Mouse (Mus musculus): ENCODE measurements around the gene Tbc1d10c. TPM values are rescaled to one million over a fixed set of nuclear protein-coding genes. Genes with fewer than 3 reads are reported as not detected.

Tbc1d10c gene
- polyA plus RNA-seq, 1 experiment from 2014 or later: 3.9 TPM

DNA sequence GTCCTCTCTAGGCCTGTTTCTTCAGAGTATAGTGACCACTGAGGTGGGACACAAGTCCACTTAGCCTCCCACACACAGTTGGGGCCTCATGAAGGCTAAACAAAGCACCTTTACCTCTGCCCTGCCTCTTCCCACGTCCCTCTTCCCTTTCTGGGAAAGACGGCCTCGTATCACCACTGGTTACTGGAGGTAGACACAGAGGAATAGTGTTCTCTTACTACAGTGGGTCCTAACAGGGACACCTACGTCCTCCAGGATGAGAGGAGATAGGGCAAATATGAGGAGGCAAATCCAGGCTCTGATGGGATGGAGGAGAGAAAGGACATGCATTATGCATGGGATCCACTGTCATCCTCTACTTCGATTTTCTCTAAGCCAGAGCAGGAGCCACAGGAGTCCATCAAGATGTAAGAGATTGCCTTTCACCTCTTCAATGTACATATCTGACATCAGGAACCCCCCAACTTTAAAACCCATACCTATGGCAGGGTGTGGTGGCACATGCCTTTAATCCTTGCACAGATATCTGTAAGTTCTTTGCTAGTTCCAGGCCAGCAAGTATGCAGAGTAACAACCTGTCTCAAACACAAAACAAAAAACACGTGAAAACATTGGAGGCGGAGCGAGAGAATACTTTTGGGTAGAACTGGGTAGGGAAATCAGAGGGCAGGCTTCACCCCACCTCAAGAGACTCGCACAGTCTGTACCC lies 43.1 kb downstream of the Tbc1d10c start:
- ATAC-seq (replicated peaks; ENCODE audit: low FRiP score, low TSS enrichment, low read depth) (no peak), DNase-seq (ENCODE audit: low spot score) (no peak)
- Histone ChIP-seq H3K27me3 (replicated peaks; ENCODE audit: control insufficient read depth, insufficient read depth, low read length) (no peaks in the 10 kb centered on the region), H3K4me1 (replicated peaks; ENCODE audit: control insufficient read depth, insufficient read depth, low read length) (peaks cover 17% of the 10 kb centered on the region), H3K9me3 (ENCODE audit: control insufficient read depth, low read length) (no peaks in the 10 kb centered on the region), H3K9ac (ENCODE audit: low read length) (peak overlapping the region; percentile 83), H3K4me2 (ENCODE audit: low read length) (peak overlapping the region; percentile 59), H3K27ac (ENCODE audit: low read depth) (peak overlapping the region; percentile 43; the same call in 1 of the 2 replicates), H3K36me3 (ENCODE audit: control insufficient read depth, insufficient read depth, low read length) (peaks cover 23% of the 10 kb centered on the region), H3K4me3 (ENCODE audit: low read depth, low read length) (peak overlapping the region; percentile 88)
- WGBS: 37% methylated on average over 9 of the region's 9 CpGs

DNA sequence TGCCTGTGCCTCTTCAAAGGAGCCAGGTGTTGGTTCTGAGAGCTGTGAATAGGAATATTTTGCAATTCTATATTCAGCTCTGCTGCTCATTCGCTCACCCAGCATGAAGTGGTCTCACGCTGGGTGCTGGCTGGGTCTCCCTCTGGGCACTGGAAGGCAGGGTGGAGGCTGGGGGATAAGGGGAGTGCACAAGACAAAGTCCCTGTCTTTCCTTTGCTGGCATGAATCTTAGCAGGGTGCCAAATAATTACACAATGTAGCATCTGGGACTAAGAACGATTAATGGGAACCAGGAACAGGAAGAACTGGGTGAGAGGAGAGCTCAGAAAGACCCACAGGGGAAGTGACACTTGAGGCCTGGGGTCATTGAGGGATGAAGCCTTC lies 44.1 kb downstream of the Tbc1d10c start:
- Histone ChIP-seq H3K4me3 (ENCODE audit: low read depth, low read length) (no peak overlapping the region), H3K9me3 (ENCODE audit: control insufficient read depth, low read length) (no peaks in the 10 kb centered on the region), H3K4me1 (replicated peaks; ENCODE audit: control insufficient read depth, insufficient read depth, low read length) (peaks cover 17% of the 10 kb centered on the region), H3K9ac (ENCODE audit: low read length) (no peak overlapping the region), H3K36me3 (ENCODE audit: control insufficient read depth, insufficient read depth, low read length) (peaks cover 14% of the 10 kb centered on the region), H3K27me3 (replicated peaks; ENCODE audit: control insufficient read depth, insufficient read depth, low read length) (no peaks in the 10 kb centered on the region), H3K27ac (ENCODE audit: low read depth) (no peak overlapping the region), H3K4me2 (ENCODE audit: low read length) (no peak overlapping the region)
- 68% methylated on average over 3 of the region's 3 CpGs for WGBS
- ATAC-seq (replicated peaks; ENCODE audit: low FRiP score, low TSS enrichment, low read depth) (no peak), DNase-seq (ENCODE audit: low spot score) (no peak)

DNA sequence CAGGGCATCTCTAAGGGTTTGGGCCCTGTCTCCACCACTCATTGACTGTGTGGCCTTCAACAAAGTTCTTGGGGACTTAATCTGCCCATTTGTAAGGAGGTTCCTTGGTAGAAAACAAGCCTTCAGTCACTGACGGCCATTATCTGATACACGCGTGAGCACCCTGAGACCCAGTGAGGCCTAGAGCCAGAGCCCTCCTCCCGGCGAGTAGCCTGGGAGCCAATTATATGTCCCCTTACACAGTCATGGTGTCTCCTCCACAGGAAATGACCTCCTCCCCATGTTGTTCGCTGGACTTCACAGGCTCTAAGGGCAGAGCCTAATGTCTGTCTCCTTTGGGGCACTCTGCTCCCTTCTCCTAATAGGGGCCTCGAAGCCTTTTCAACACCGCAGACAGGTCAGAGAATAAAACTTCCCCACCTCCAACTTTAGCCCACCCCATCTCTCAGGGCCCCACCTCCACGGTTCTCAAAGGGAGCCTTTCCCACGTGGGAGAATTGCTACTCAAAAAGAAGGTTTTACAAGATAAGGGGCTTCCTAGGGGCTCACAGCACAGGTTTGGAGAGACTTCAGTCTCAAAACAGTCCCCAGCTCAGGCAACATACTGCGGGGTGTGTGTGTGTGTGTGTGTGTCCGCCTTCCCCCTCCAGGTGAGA lies 44.6 kb downstream of the Tbc1d10c start:
- H3K36me3 ChIP-seq (ENCODE audit: control insufficient read depth, insufficient read depth, low read length): peaks cover 11% of the 10 kb centered on the region
- DNase-seq (ENCODE audit: low spot score) (no peak), ATAC-seq (replicated peaks; ENCODE audit: low FRiP score, low TSS enrichment, low read depth) (no peak)
- WGBS: 66% methylated on average over 12 of the region's 12 CpGs
- no peak overlapping the region for H3K4me2 ChIP-seq (ENCODE audit: low read length)
- H3K9me3 ChIP-seq (ENCODE audit: control insufficient read depth, low read length): no peaks in the 10 kb centered on the region
- H3K27ac ChIP-seq (ENCODE audit: low read depth): no peak overlapping the region
- no peak overlapping the region for H3K9ac ChIP-seq (ENCODE audit: low read length)
- H3K4me3 ChIP-seq (ENCODE audit: low read depth, low read length): no peak overlapping the region
- H3K4me1 ChIP-seq (replicated peaks; ENCODE audit: control insufficient read depth, insufficient read depth, low read length): peaks cover 17% of the 10 kb centered on the region
- no peaks in the 10 kb centered on the region for H3K27me3 ChIP-seq (replicated peaks; ENCODE audit: control insufficient read depth, insufficient read depth, low read length)

DNA sequence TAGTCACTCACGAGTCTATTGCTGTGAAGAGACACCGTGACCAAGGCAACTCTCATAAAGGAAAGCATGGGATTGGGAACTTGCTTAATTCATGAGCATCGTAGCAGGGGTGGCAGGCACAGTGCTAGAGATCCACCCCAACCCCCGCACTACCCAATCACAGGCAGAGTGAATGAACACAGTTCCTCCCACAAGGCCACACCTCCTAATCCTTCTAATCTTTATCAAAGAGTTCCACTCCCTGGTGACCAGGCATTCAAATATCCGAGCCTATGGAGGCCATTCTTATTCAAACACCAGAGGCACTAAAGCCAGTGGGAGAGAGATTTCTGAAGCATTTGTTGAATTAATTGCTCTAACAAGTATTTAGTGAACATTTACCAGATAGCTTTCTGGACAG lies 45.1 kb downstream of the Tbc1d10c start:
- DNase-seq (ENCODE audit: low spot score): no peak
- Histone ChIP-seq H3K4me1 (replicated peaks; ENCODE audit: control insufficient read depth, insufficient read depth, low read length) (peaks cover 17% of the 10 kb centered on the region), H3K27ac (ENCODE audit: low read depth) (no peak overlapping the region), H3K4me3 (ENCODE audit: low read depth, low read length) (no peak overlapping the region), H3K9me3 (ENCODE audit: control insufficient read depth, low read length) (no peaks in the 10 kb centered on the region), H3K4me2 (ENCODE audit: low read length) (no peak overlapping the region), H3K27me3 (replicated peaks; ENCODE audit: control insufficient read depth, insufficient read depth, low read length) (no peaks in the 10 kb centered on the region), H3K9ac (ENCODE audit: low read length) (no peak overlapping the region), H3K36me3 (ENCODE audit: control insufficient read depth, insufficient read depth, low read length) (peaks cover 6% of the 10 kb centered on the region)
- 91% methylated on average over 5 of the region's 5 CpGs for WGBS
- ATAC-seq (replicated peaks; ENCODE audit: low FRiP score, low TSS enrichment, low read depth): no peak

DNA sequence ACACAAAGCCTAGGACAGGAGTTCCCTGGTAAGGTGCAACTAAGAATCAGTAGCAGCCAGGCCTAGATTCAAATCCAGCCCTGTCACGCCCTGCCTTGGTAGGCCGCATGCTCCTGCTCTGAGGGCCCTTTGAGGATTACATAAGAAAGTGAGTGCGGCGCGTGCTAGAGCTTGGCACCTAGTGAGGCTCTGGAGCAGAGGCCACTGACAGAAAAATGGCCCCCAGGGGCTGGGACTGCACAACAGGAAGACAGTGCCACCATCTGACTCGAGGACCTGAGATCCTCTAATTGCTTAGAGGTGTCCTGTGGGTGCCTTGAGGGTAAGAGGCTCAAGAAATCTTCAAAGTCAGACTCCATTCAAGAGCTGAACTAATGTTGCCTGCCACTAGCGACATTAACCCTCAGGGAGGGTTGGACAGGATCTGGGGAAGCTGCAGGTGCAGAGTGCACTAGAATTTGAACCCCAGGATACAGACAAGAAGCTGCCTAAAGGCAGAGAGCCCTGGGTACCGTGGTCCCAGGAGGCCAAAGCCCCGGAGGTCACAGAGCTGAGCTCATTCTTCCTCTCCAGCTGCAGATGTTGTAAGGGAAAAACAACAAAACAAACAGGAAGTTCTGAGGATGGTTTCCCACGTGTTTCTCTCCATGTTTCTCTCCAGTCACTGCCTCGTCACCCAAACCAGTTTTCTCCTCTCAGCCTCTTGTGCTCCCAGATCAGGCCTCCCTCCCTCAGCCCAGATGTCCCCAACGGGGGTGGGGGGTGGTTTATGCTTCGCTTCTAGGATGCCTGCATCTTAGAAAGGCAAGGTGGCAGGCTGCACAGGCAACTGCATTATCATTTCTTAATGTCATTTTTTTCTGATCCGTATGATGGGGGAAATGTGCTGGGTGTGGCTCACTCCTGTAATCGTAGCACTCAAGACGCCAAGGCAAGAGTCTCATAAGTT lies 46.3 kb downstream of the Tbc1d10c start:
- Histone ChIP-seq H3K9ac (ENCODE audit: low read length) (no peak overlapping the region), H3K27ac (ENCODE audit: low read depth) (no peak overlapping the region), H3K27me3 (replicated peaks; ENCODE audit: control insufficient read depth, insufficient read depth, low read length) (no peaks in the 10 kb centered on the region), H3K4me1 (replicated peaks; ENCODE audit: control insufficient read depth, insufficient read depth, low read length) (peaks cover 16% of the 10 kb centered on the region), H3K36me3 (ENCODE audit: control insufficient read depth, insufficient read depth, low read length) (no peaks in the 10 kb centered on the region; the same call in 1 of the 2 replicates), H3K4me3 (ENCODE audit: low read depth, low read length) (no peak overlapping the region), H3K4me2 (ENCODE audit: low read length) (no peak overlapping the region), H3K9me3 (ENCODE audit: control insufficient read depth, low read length) (no peaks in the 10 kb centered on the region)
- DNase-seq (ENCODE audit: low spot score) (no peak), ATAC-seq (replicated peaks; ENCODE audit: low FRiP score, low TSS enrichment, low read depth) (no peak)
- 78% methylated on average over 16 of the region's 16 CpGs for whole genome bisulfite sequencing

DNA sequence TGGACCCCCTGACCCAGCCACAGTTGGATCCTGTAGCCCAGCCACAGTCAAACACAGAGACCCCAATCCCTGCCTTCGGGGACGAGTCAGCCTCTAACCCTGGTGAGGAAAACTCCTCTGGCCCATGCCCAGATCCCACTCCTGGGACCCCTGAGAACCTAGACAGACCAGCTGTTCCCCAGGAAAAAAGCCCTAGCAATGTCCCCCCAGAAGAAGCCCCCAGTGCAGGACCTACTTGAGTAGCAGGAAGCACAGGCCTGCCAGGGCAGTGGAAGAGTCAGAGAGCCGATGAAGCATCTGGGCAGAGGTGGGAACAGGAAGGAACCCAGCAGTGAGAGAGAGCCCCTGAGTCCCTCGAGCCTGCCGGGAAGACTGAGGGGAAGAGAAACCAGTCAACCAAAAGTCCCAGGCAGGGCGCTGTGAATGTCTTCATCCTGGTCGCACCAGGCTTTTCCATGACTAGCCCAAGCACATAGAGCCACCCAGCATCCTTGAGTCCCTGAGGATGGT lies 47.3 kb downstream of the Tbc1d10c start, which contains the start of gene Cabp4:
Gene Cabp4 (minus strand): TSS at position 275 of the 510 bp plus-strand sequence.
- H3K27ac ChIP-seq (ENCODE audit: low read depth): no peak within 1 kb of the TSS
- no peak within 1 kb of the TSS for H3K4me2 ChIP-seq (ENCODE audit: low read length)
- 75% methylated on average over 7 of the region's 7 CpGs for WGBS
- H3K36me3 ChIP-seq (ENCODE audit: control insufficient read depth, insufficient read depth, low read length): no peaks in the 10 kb centered on the region
- no peaks in the 10 kb centered on the region for H3K27me3 ChIP-seq (replicated peaks; ENCODE audit: control insufficient read depth, insufficient read depth, low read length)
- no peaks in the 10 kb centered on the region for H3K9me3 ChIP-seq (ENCODE audit: control insufficient read depth, low read length)
- no peak for DNase-seq (ENCODE audit: low spot score)
- no peak for ATAC-seq (replicated peaks; ENCODE audit: low FRiP score, low TSS enrichment, low read depth)
- H3K4me1 ChIP-seq (replicated peaks; ENCODE audit: control insufficient read depth, insufficient read depth, low read length): peaks cover 6% of the 10 kb centered on the region; the same call in 1 of the 2 replicates
- no peak within 1 kb of the TSS for H3K4me3 ChIP-seq (ENCODE audit: low read depth, low read length)
- H3K9ac ChIP-seq (ENCODE audit: low read length): no peak within 1 kb of the TSS

DNA sequence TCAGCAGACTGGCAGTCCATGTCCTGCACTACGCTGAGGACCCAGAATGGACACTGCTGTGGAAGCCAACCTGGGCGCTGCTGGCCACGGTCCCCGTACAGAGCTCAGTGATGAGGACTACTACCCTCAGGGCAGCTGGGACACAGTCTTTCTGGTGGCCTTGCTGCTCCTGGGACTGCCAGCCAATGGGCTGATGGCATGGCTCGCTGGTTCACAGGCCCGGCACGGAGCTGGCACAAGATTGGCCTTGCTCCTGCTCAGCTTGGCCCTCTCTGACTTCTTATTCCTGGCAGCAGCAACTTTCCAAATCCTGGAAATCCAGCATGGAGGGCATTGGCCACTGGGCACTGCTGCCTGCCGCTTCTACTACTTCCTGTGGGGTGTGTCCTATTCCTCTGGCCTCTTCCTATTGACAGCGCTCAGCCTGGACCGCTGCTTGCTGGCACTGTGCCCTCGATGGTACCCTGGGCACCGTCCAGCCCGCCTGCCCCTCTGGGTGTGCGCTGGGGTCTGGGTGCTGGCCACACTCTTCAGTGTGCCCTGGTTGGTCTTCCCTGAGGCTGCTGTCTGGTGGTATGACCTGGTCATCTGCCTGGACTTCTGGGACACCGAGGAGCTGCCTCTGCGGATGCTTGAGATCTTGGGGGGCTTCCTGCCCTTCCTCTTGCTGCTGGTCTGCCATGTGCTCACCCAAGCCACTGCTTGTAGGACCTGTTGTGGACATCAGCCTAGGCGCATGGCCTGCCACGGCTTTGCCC lies 48.5 kb downstream of the Tbc1d10c start:
- ATAC-seq (replicated peaks; ENCODE audit: low FRiP score, low TSS enrichment, low read depth): no peak
- WGBS: 90% methylated on average over 18 of the region's 18 CpGs

DNA sequence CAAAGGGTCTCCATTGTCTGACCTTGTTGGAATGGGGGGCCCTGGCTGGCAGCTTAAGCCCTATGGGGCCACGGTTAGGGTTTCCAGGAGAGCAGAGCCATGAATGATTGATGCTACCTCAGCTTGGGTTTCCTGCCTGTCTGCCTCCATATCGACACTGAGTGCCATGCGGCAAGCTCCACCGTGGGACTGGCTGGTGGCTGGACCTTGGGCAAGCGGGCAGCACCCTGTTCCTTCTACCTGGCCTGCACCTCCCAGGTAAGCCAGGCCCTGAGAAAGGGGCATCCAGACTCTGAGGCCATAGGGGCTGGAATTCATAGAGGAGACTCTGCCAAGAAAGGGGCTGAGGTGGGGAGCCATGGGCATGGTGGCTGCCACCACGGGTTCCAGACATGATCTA lies 50.9 kb downstream of the Tbc1d10c start:
- Histone ChIP-seq H3K9ac (ENCODE audit: low read length) (no peak overlapping the region), H3K36me3 (ENCODE audit: control insufficient read depth, insufficient read depth, low read length) (no peaks in the 10 kb centered on the region), H3K4me3 (ENCODE audit: low read depth, low read length) (no peak overlapping the region), H3K27ac (ENCODE audit: low read depth) (no peak overlapping the region), H3K4me2 (ENCODE audit: low read length) (no peak overlapping the region), H3K4me1 (replicated peaks; ENCODE audit: control insufficient read depth, insufficient read depth, low read length) (no peaks in the 10 kb centered on the region), H3K9me3 (ENCODE audit: control insufficient read depth, low read length) (no peaks in the 10 kb centered on the region), H3K27me3 (replicated peaks; ENCODE audit: control insufficient read depth, insufficient read depth, low read length) (no peaks in the 10 kb centered on the region)
- no peak for ATAC-seq (replicated peaks; ENCODE audit: low FRiP score, low TSS enrichment, low read depth)
- no peak for DNase-seq (ENCODE audit: low spot score)
- 72% methylated on average over 6 of the region's 6 CpGs for WGBS

More for the DNA sequence above, 48.5 kb downstream of the Tbc1d10c start:
- H3K4me1 ChIP-seq (replicated peaks; ENCODE audit: control insufficient read depth, insufficient read depth, low read length): no peaks in the 10 kb centered on the region
- no peak overlapping the region for H3K4me2 ChIP-seq (ENCODE audit: low read length)
- no peaks in the 10 kb centered on the region for H3K36me3 ChIP-seq (ENCODE audit: control insufficient read depth, insufficient read depth, low read length)
- no peak for DNase-seq (ENCODE audit: low spot score)
- no peak overlapping the region for H3K4me3 ChIP-seq (ENCODE audit: low read depth, low read length)
- H3K27me3 ChIP-seq (replicated peaks; ENCODE audit: control insufficient read depth, insufficient read depth, low read length): no peaks in the 10 kb centered on the region
- no peaks in the 10 kb centered on the region for H3K9me3 ChIP-seq (ENCODE audit: control insufficient read depth, low read length)
- H3K27ac ChIP-seq (ENCODE audit: low read depth): no peak overlapping the region
- no peak overlapping the region for H3K9ac ChIP-seq (ENCODE audit: low read length)

Measured in intestine, embryonic 14.5 days (tissue).